Mouse (Mus musculus) ES-CJ7 (cell line): Measurements from ENCODE around the gene 2310034G01Rik.

Experiments used
- DNase-seq: peaks from one replicate; pipeline ENCODE4 v3.0.0; 2011; ENCODE audit warnings: low read depth, low spot score

The 2310034G01Rik gene

GRCm38 (mm10) chr19:46350168-46350932, at the start of gene 2310034G01Rik:
Gene 2310034G01Rik (minus strand): TSS chr19:46350302.
- DNase-seq: no peak

DNA sequence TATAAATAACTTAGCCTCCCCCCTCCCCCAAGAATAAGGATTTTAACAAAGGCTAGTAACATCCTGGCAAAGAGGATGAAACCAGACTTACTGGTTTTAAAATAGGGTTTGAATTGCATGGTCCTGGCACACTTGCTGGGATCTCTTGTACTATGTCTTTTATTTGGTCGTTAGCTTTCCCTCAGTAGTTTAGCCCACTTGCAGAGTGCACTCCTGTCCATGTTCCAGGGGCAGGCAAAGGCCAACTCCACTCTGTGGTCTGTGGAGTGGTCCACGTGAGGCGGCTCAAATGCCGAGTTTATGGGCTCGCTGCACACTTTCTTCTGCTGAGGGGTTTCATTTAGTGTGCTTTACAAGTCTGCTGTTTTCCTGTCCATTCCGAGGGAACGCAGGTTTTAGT, 49.8 kb upstream of the 2310034G01Rik start:
- DNase-seq: no peak

DNA sequence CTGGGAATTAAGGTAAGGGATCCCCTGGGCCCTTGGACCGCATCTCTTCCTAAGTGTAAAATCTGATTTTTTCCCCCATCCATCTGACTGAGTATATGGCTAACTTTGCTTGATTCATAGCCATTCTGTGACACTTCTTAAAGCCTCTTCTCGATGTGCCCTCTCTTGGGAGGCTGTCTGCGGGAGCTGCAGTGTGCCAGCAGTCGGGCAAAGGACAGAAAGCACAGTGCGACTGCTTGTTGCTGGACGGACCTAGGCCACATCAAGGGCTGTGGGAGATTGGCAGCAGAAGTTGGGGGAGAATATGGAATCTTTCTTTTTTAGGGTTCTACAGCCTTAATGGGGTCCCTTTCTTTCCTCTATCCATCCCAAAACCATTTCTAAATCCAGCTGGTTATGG, 49.3 kb upstream of the 2310034G01Rik start:
- DNase-seq: no peak

- no peak for DNase-seq
Observed at GRCm38 (mm10) chr19:46398401-46398800, 48.3 kb upstream of the 2310034G01Rik start.

DNA sequence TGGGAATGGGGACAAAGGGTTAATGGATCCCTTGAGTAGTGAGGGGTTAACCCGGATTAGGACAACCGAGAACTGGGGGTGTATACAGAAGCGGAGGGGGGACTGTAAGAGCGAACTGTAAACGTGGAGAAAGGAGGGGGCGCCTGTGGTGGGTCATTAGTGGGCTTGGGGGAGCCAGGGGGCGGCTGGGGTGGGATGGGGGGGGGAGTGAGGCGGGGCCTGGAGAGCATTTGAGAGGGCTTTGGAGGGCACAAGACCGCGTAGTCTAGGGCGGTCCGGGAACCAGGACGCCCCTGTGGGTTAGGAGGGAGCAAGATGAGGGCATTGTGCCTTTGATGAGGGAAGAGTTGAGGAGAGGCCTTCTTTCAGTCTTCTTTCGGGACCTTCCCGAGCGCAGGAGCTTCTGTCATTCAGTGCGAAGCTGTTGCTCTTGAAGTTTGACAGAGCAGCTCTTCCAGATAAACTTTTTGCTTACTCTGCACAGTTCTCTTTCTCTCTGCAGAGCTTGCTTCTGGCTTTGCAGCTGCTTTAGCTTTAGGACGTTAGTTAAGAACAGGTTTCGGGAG, 47.4 kb upstream of the 2310034G01Rik start:
- DNase-seq: peak; percentile 17

DNA sequence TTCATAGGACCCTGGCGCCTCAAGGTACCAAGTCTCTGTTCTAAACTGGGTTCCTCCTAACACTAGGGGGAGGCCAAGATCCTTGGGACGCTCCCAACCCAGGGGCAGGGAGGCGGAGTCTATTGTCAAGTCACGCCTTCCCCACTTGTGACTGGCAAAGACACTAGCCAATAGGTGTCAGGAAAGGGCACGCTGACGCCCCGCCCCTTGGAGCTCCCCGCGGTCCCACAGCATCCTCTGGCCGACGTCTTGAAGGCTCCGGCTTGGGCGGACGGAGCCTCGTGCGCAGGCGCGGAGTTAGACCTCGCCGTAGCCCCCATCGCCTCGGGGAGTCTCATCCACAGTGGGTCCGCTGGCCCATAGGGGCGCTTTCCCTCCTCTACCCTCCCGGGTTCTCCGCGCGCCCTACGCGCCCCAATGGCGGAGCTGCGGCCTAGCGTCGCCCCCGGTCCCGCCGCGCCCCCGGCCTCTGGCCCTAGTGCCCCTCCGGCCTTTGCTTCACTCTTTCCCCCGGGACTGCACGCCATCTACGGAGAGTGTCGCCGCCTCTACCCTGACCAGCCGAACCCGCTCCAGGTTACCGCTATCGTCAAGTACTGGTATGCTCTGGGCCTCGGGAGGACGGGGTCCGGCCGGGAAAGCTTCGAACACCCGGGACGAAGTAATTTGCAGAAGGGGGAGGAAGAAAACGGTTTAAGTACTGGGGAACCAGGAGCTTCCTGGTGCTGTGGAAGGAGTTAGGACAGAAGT, 46.8 kb upstream of the 2310034G01Rik start, which contains the start of gene Sufu:
Gene Sufu (plus strand): TSS at position 211 of the 750 bp plus-strand sequence.
- DNase-seq: peak; percentile 100

DNA sequence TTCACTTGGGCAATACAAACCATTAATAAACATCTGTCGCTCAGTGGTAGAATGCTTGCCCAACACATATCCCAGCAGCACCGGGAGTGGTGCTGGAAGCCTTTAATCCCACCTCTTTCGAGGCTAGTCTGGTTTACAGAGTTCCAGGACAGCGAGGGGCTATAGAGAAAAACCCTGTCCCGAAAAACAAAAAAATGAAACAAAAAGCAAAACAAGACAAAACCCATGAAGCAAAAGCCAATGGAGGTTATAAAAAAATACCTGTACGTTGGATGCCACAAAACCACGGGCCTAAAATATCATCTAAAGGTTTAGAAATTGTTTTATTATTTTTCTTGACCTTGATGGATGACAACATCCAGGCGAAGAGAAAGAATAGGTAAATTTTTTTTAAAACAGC, 46.0 kb upstream of the 2310034G01Rik start:
- no peak for DNase-seq

GRCm38 (mm10) chr19:46395109-46396009, 45.3 kb upstream of the 2310034G01Rik start, which contains the start of gene Actr1a:
Gene Actr1a (minus strand): TSS chr19:46395748.
- peak; percentile 99 for DNase-seq

DNA sequence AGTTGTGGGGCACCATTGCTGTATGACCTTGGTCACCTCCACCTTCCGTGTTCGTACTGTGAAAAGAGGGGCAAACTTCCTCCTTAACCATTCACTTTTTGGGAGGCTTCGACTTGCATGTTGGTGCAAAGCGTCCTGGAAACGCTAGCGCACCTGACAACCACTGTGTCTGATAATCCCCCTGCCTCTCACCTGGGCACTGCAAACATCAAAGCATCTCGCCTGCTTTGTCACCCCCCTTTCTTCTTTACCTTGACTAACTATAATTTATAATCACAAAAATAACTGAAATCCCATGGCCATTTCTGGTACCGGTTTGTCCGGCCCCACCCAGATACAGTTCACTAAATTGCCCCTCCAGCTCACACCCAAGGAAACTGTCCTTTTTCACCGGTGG, 44.6 kb upstream of the 2310034G01Rik start:
- no peak for DNase-seq

DNA sequence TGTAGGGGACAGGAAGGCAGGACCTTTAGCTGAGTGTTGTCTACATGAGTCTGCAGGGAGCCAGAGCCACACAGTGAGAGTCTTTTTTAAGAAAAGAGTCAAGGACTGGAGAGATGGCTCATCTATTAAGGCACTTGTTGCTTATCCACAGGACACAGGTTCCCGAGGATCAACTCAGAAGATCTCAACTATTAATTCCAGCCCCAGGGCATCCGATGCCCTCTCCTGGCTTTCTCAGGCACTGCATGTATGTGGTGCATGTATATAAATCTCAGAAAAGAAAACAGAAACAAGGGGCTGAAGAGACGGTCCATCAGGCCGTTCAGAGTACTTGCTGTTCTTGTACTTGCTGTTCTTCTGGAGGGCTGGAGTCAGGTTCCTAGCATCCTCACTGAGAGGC, 41.9 kb upstream of the 2310034G01Rik start:
- peak; percentile 73 for DNase-seq

- DNase-seq: peak; percentile 53
Observed at GRCm38 (mm10) chr19:46389872-46390271, 39.8 kb upstream of the 2310034G01Rik start.

DNA sequence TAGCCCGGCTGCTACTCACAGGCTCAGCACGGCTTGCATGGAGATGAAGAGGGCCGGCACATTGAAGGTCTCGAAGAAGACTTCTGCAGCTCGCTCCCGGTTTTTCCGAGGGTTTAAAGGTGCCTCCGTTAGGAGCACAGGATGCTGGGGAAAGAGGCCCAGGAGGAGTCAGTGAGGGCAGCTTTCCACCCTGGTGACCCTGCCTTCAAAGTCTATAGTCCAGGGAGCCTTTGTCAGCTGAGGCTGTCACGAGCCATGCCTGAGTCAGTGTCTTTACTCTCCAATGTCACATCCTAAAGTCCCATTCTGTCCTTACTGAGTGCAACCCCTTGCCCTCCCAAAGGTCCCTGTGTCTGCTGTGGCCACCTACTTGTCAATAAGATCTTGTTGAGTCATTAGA, 32.2 kb upstream of the 2310034G01Rik start:
- DNase-seq: no peak

- DNase-seq: no peak
Observed at GRCm38 (mm10) chr19:46375891-46376290, 25.8 kb upstream of the 2310034G01Rik start.

- DNase-seq: no peak
Observed at GRCm38 (mm10) chr19:46375489-46375888, 25.4 kb upstream of the 2310034G01Rik start.

DNA sequence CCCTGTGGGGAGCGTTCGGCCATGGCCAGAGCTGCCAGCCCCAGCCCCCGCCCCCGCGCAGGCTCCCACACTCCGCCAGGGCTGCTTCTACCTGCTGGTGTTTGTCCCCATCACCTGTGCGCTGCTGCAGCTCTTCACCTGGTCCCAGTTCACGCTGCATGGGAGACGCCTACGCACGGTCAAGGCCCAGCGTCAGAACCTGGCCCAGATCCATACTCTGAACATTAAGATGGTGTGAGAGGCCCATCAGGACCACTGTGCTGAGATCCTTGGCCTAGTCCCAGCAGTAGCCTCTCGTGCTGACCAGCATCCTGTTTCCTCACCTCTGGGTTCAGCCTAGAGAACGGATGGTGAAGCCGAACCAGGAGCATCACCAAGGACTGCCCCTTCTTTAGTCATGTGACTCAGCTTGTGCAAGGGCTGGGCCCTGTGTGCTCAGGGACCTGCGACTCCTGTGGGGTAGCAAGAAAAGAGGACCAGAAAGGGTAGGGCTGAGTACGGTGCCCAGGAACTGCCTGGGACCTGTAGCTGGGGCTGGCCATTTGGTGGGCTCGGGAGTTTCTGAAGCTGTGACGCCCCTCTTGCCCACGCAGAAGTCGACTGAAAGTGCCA, 24.5 kb upstream of the 2310034G01Rik start:
- peak; percentile 42 for DNase-seq

DNA sequence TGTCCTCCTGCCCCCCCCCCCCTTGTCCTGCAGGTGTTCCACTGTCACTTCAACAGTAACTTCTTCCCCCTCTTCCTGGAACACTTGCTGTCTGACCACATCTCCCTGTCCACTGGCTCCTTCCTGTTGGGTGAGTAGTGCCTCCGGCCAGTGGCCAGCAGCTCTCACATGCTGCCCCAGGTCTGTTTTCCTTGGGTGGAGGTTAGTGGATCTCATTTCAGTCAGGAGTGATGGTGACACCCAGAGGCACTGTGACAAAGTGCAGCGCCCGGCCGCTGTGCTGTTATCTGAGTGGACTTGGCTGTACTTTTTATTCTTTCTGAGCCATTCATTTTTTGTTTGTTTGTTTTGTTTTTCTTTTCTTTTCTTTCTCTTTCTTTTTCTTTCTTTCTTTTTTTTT, 19.1 kb upstream of the 2310034G01Rik start:
- peak; percentile 30 for DNase-seq

GRCm38 (mm10) chr19:46367798-46368590, 17.9 kb upstream of the 2310034G01Rik start:
- DNase-seq: no peak

DNA sequence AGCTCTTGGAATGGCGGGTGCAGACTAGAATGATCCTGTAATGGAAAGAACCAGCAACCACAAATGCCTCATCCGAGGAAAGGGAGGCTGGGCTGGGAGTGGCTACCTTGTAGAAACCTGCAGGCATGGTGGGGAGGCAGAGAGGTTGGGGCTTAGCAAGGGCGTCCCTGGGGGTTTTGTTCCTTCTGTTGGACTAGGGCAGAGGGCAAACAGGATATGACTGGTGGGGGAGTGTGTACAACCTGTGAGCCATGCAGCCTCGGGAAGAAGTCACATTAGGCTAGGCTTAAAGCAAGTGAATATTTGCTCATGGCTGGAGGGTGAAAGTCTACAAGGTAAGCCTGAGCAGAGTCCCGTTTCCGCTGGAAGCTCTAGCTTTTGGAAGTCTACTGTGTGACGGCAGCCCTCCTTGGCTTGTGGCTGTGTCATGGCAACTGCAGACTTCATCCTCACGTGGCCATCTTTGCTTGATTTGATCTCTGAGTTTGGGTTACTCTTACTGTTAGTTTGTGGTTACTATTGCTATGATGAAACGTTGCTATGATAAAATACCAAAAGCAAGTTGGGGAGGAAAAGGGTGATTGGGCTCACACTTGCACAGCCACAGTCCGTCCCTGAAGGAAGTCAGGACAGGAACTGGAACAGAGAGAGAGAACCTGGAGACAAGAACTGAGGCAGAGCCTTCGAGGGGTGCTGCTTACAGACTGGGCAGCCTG, 13.3 kb upstream of the 2310034G01Rik start:
- peak; percentile 22 for DNase-seq

GRCm38 (mm10) chr19:46362104-46362503, 12.0 kb upstream of the 2310034G01Rik start:
- DNase-seq: no peak
